Mouse (Mus musculus): ENCODE measurements around the gene C530008M17Rik. TPM values are rescaled to one million over a fixed set of nuclear protein-coding genes. Genes with fewer than 3 reads are reported as not detected.

Gene C530008M17Rik
- polyA plus RNA-seq, 1 experiment from 2014 or later, result 18.9 TPM

DNA sequence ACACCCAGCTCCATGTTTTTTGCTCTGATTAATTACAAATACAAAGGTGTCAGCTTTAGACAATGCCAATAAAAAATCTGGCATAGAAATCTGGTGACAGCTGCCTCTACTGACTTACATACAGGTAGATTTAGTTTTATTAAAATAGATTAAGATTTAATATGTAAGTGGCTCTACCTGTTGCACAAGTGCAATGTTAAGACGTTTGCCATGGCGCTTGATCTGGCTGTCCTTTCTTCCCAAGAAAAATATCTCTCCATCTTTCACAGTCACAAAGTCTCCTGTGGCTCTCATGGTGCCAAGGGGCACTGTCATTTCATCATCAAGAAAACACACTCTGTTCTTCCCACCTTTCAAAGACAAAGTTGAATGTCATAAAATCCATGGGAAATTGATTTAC lies 230.7 kb downstream of the C530008M17Rik start:
- 92% methylated on average over 2 of the region's 2 CpGs for WGBS
- Histone ChIP-seq H3K4me3 (ENCODE audit: low read depth, low read length) (no peak overlapping the region), H3K4me2 (ENCODE audit: low read depth, low read length) (no peak overlapping the region), H3K27ac (replicated peaks; ENCODE audit: low read depth, low read length) (no peak overlapping the region), H3K36me3 (replicated peaks; ENCODE audit: control insufficient read depth, insufficient read depth, low read depth, low read length) (no peaks in the 10 kb centered on the region; the same call in 1 of the 2 replicates), H3K9me3 (replicated peaks; ENCODE audit: control insufficient read depth, low read length) (no peaks in the 10 kb centered on the region), H3K9ac (replicated peaks; ENCODE audit: low read length) (no peak overlapping the region), H3K4me1 (ENCODE audit: control insufficient read depth, insufficient read depth, low read length) (no peaks in the 10 kb centered on the region), H3K27me3 (ENCODE audit: control insufficient read depth, insufficient read depth, low read length) (no peaks in the 10 kb centered on the region)
- ATAC-seq (replicated peaks; ENCODE audit: insufficient number of reproducible peaks, low FRiP score, low TSS enrichment, low read depth) (no peak), DNase-seq (ENCODE audit: low spot score) (no peak)

DNA sequence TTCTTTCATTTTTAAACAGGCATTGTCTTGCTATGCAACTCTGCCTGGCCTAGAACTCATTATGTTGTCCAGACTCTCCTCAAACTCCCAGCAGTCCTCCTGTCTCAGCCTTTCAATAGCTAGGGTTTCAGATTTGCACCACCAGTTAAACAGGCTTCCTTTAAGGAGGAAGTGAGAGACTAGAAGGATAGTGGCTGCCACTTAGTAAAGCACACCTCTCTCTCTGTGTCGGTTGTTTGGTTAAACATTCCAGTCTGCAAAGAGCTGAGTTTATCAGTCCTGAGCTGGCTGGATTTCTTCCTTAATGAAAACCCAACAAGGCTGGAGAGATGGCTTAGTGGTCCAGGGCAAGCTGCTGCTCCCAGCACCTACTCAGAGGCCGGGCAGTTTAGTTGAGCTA lies 236.3 kb downstream of the C530008M17Rik start:
- Histone ChIP-seq H3K4me3 (ENCODE audit: low read depth, low read length) (no peak overlapping the region), H3K36me3 (replicated peaks; ENCODE audit: control insufficient read depth, insufficient read depth, low read depth, low read length) (no peaks in the 10 kb centered on the region; the same call in 1 of the 2 replicates), H3K4me2 (ENCODE audit: low read depth, low read length) (no peak overlapping the region), H3K4me1 (ENCODE audit: control insufficient read depth, insufficient read depth, low read length) (no peaks in the 10 kb centered on the region), H3K9me3 (replicated peaks; ENCODE audit: control insufficient read depth, low read length) (no peaks in the 10 kb centered on the region), H3K9ac (replicated peaks; ENCODE audit: low read length) (no peak overlapping the region), H3K27ac (replicated peaks; ENCODE audit: low read depth, low read length) (no peak overlapping the region), H3K27me3 (ENCODE audit: control insufficient read depth, insufficient read depth, low read length) (no peaks in the 10 kb centered on the region)
- DNase-seq (ENCODE audit: low spot score) (no peak), ATAC-seq (replicated peaks; ENCODE audit: insufficient number of reproducible peaks, low FRiP score, low TSS enrichment, low read depth) (no peak)
- 74% methylated on average over 2 of the region's 2 CpGs for WGBS

DNA sequence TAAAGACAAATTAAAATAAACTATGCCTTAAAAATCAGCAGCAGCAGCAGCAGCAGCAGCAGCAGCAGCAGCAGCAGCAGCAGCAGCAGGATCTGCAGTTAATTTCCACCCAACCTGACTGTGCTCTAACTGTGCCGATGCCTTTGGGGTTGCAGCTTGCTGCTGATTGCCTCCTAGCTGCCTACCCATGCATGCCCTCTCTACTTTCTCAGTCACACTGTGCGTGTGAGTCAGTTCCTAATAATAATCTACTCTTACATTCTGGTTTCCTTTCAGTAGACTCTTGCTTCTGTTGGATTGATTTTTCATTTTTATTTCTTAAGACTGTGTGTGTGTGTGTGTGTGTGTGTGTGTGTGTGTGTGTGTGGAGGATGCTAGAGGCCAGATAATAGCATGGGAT lies 236.8 kb downstream of the C530008M17Rik start:
- Histone ChIP-seq H3K27me3 (ENCODE audit: control insufficient read depth, insufficient read depth, low read length) (no peaks in the 10 kb centered on the region), H3K4me2 (ENCODE audit: low read depth, low read length) (no peak overlapping the region), H3K9ac (replicated peaks; ENCODE audit: low read length) (no peak overlapping the region), H3K9me3 (replicated peaks; ENCODE audit: control insufficient read depth, low read length) (no peaks in the 10 kb centered on the region), H3K36me3 (replicated peaks; ENCODE audit: control insufficient read depth, insufficient read depth, low read depth, low read length) (no peaks in the 10 kb centered on the region; the same call in 1 of the 2 replicates), H3K4me1 (ENCODE audit: control insufficient read depth, insufficient read depth, low read length) (no peaks in the 10 kb centered on the region), H3K27ac (replicated peaks; ENCODE audit: low read depth, low read length) (no peak overlapping the region), H3K4me3 (ENCODE audit: low read depth, low read length) (no peak overlapping the region)
- 92% methylated on average over 2 of the region's 2 CpGs for WGBS
- no peak for DNase-seq (ENCODE audit: low spot score)
- no peak for ATAC-seq (replicated peaks; ENCODE audit: insufficient number of reproducible peaks, low FRiP score, low TSS enrichment, low read depth)

DNA sequence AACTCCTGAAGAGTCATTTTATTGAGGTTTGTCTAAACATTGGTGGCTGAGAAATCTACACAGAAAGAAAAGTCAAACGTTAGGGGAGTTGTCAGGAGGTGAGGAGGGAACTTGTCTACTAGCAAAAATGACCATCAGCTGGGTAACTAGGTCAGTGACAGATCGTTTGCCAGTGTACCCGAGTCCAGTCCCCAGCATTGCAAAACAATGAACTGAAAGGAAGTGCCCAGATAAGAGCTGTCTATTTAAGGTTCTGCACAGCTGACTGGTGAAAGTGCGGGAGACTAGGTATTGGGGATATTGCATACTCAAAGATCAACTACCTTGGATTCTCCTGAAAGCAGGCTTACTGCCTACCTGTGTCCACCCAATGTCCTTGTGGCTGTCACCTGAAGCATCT lies 245.8 kb downstream of the C530008M17Rik start:
- Histone ChIP-seq H3K9ac (replicated peaks; ENCODE audit: low read length) (no peak overlapping the region), H3K27me3 (ENCODE audit: control insufficient read depth, insufficient read depth, low read length) (no peaks in the 10 kb centered on the region), H3K9me3 (replicated peaks; ENCODE audit: control insufficient read depth, low read length) (no peaks in the 10 kb centered on the region), H3K4me1 (ENCODE audit: control insufficient read depth, insufficient read depth, low read length) (no peaks in the 10 kb centered on the region), H3K4me3 (ENCODE audit: low read depth, low read length) (no peak overlapping the region), H3K27ac (replicated peaks; ENCODE audit: low read depth, low read length) (no peak overlapping the region), H3K36me3 (replicated peaks; ENCODE audit: control insufficient read depth, insufficient read depth, low read depth, low read length) (no peaks in the 10 kb centered on the region), H3K4me2 (ENCODE audit: low read depth, low read length) (no peak overlapping the region)
- no peak for ATAC-seq (replicated peaks; ENCODE audit: insufficient number of reproducible peaks, low FRiP score, low TSS enrichment, low read depth)
- 88% methylated on average over 4 of the region's 4 CpGs for WGBS
- no peak for DNase-seq (ENCODE audit: low spot score)

DNA sequence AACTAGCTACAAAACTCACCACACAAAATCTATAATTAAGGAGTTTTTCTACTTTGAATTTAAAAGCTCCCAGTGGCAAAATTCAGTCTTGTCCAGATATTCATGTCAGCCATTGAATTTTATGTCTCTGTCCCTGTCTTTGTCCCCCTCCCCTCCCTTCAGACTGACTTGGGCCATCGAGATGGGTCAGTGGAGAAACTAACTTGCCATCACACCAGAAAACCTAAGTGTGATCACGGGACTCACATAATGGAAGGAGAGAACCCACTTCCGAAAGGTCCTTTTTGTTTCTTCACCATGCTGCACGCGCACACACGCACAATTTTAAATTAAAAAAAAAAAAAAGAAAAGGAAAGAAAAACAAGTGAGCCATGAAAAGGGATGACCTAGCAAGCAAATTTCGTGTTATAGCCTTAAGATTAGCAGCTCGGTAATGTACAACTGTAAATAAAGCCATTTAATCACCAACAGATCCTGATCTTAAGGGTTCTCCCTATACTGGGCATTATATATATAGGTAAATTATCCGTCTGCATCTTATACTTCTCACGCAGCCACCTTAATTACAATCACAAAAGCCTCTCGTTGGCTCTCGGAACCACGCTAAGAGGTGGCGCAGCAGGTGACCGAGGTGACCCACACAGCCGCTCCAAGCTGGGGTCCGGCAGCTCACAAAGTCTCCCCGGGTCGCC lies 248.5 kb downstream of the C530008M17Rik start:
- Histone ChIP-seq H3K4me2 (ENCODE audit: low read depth, low read length) (peak overlapping the region; percentile 44), H3K9ac (replicated peaks; ENCODE audit: low read length) (peak overlapping the region; percentile 81), H3K4me3 (ENCODE audit: low read depth, low read length) (peak overlapping the region; percentile 66), H3K4me1 (ENCODE audit: control insufficient read depth, insufficient read depth, low read length) (no peaks in the 10 kb centered on the region), H3K27ac (replicated peaks; ENCODE audit: low read depth, low read length) (0 out of 2 replicates have a peak overlapping the region, but pooled peaks have one; percentile 3), H3K36me3 (replicated peaks; ENCODE audit: control insufficient read depth, insufficient read depth, low read depth, low read length) (no peaks in the 10 kb centered on the region), H3K27me3 (ENCODE audit: control insufficient read depth, insufficient read depth, low read length) (no peaks in the 10 kb centered on the region), H3K9me3 (replicated peaks; ENCODE audit: control insufficient read depth, low read length) (no peaks in the 10 kb centered on the region)
- DNase-seq (ENCODE audit: low spot score) (peak; percentile 11), ATAC-seq (replicated peaks; ENCODE audit: insufficient number of reproducible peaks, low FRiP score, low TSS enrichment, low read depth) (peak; percentile 47)
- 2% methylated on average over 19 of the region's 19 CpGs for WGBS

DNA sequence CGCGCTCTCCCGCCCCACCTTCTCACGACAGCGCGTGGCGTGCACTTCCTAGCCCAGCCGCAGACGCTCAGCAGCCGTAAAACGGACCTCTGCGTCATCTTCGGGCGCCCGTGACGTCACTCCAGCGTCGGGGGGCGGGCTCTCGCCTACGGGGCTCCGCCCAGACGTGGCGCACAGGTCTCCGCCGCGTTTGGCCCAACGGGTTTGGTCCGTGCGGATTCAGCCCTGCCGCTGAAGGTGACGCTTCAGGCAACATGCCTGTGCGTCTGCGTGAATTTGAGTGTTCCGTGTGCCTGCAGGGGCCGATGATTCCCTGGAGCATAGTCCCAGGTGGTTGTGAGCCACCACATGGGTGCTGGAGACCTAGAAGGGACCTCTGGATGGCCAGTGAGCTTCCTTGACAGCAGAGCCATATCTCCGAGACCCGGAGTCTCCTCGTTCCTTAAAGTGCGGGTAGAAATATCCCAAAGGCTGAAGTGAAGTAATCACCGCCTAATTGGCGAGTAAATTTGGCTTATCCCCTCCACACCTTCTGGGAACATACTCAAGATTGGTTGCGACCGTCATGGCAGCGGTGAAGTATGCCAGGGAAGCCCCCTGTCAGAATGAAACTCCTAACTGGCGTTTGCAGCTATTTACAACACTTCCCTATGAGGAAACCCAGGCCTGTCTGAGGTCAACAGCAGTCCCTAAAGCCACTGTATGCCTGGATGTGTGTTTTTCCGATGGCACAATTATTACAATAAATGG lies 249.3 kb downstream of the C530008M17Rik start, which contains the start of gene Aasdh:
Gene Aasdh, minus strand, starts transcription at position 110 of the 750 bp plus-strand sequence.
- Histone ChIP-seq H3K4me1 (ENCODE audit: control insufficient read depth, insufficient read depth, low read length) (no peaks in the 10 kb centered on the region), H3K9ac (replicated peaks; ENCODE audit: low read length) (peak within 1 kb of the TSS; percentile 81), H3K27ac (replicated peaks; ENCODE audit: low read depth, low read length) (peak within 1 kb of the TSS; percentile 72; the same call in 1 of the 2 replicates), H3K9me3 (replicated peaks; ENCODE audit: control insufficient read depth, low read length) (no peaks in the 10 kb centered on the region), H3K36me3 (replicated peaks; ENCODE audit: control insufficient read depth, insufficient read depth, low read depth, low read length) (no peaks in the 10 kb centered on the region), H3K27me3 (ENCODE audit: control insufficient read depth, insufficient read depth, low read length) (no peaks in the 10 kb centered on the region), H3K4me2 (ENCODE audit: low read depth, low read length) (peak within 1 kb of the TSS; percentile 64), H3K4me3 (ENCODE audit: low read depth, low read length) (peak within 1 kb of the TSS; percentile 66)
- peak; percentile 95 for ATAC-seq (replicated peaks; ENCODE audit: insufficient number of reproducible peaks, low FRiP score, low TSS enrichment, low read depth)
- under 1% methylated on average over 47 of the region's 47 CpGs for WGBS
- DNase-seq (ENCODE audit: low spot score), result peak; percentile 98

DNA sequence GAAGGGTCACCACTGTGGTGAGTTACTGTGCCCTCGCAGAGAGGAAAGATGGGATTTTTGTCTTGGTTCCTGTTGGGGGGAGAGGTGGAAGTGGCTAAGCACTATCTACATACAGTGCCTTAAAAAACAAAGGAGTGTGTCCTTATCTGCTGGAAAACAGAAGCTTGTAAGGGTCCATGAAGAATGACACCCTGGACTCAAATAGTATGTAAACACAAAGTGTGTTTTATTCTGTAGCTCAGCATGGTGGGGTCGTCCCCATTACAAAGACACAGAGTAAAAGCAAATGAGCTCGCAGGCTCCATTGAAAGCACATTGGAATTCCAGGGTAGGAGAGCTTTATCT lies 249.8 kb downstream of the C530008M17Rik start:
- Histone ChIP-seq H3K36me3 (replicated peaks; ENCODE audit: control insufficient read depth, insufficient read depth, low read depth, low read length) (no peaks in the 10 kb centered on the region), H3K4me2 (ENCODE audit: low read depth, low read length) (peak overlapping the region; percentile 64), H3K4me1 (ENCODE audit: control insufficient read depth, insufficient read depth, low read length) (no peaks in the 10 kb centered on the region), H3K27me3 (ENCODE audit: control insufficient read depth, insufficient read depth, low read length) (no peaks in the 10 kb centered on the region), H3K9ac (replicated peaks; ENCODE audit: low read length) (peak overlapping the region; percentile 81), H3K27ac (replicated peaks; ENCODE audit: low read depth, low read length) (no peak overlapping the region), H3K4me3 (ENCODE audit: low read depth, low read length) (peak overlapping the region; percentile 66), H3K9me3 (replicated peaks; ENCODE audit: control insufficient read depth, low read length) (no peaks in the 10 kb centered on the region)
- DNase-seq (ENCODE audit: low spot score), result no peak
- WGBS, result 43% methylated on average over 3 of the region's 3 CpGs
- no peak for ATAC-seq (replicated peaks; ENCODE audit: insufficient number of reproducible peaks, low FRiP score, low TSS enrichment, low read depth)

DNA sequence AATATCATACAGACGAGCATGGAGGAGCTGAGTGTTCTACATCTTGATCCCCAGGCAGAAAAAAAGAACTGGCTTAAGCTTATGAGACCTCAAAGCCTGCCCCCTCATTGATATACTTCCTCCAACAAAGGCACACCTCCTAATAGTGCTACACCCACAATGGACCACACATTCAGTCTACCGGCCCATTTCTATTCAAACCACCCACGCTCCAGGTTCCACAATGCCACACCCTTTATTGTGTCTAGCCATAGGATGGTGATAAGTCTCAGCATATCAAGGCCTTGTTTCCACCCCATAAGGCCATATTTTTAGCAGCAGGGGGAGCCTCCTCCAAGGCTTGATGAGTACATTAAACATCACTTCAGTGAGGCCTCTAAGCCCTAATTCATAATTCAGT lies 254.5 kb downstream of the C530008M17Rik start:
- H3K27ac ChIP-seq (replicated peaks; ENCODE audit: low read depth, low read length), result no peak overlapping the region
- 0 out of 2 replicates have a peak, but pooled peaks cover 2% of the 10 kb centered on the region for H3K36me3 ChIP-seq (replicated peaks; ENCODE audit: control insufficient read depth, insufficient read depth, low read depth, low read length)
- ATAC-seq (replicated peaks; ENCODE audit: insufficient number of reproducible peaks, low FRiP score, low TSS enrichment, low read depth), result no peak
- H3K4me3 ChIP-seq (ENCODE audit: low read depth, low read length), result no peak overlapping the region
- no peaks in the 10 kb centered on the region for H3K4me1 ChIP-seq (ENCODE audit: control insufficient read depth, insufficient read depth, low read length)
- DNase-seq (ENCODE audit: low spot score), result no peak
- no peaks in the 10 kb centered on the region for H3K9me3 ChIP-seq (replicated peaks; ENCODE audit: control insufficient read depth, low read length)
- H3K9ac ChIP-seq (replicated peaks; ENCODE audit: low read length), result no peak overlapping the region
- no peaks in the 10 kb centered on the region for H3K27me3 ChIP-seq (ENCODE audit: control insufficient read depth, insufficient read depth, low read length)
- no peak overlapping the region for H3K4me2 ChIP-seq (ENCODE audit: low read depth, low read length)
- 87% methylated on average over 3 of the region's 3 CpGs for WGBS

Measured in embryonic facial prominence, embryonic 11.5 days (tissue).